Mouse (Mus musculus): ENCODE measurements around the gene Asah2.

- TF ChIP-seq CTCF (IDR thresholded peaks at IDR 0.05; ENCODE audit: control insufficient read depth, insufficient read depth, insufficient replicate concordance, low read depth, low read length) = no peak
- TF ChIP-seq POLR2A (IDR thresholded peaks at IDR 0.05; ENCODE audit: control insufficient read depth, low read depth, low read length) = no peak
Observed at GRCm38 (mm10) chr19:31954267-31954666, 153.7 kb downstream of the Asah2 start.

Data from testis, adult 2 months (tissue).